In genomic region chr2:9182127-9182526, GRCm38 (mm10) we compare ENCODE assay signal across 20 mouse cellular contexts.
DNase-seq lines count a peak whose midpoint lies in the region; ATAC-seq and TF ChIP-seq lines count a peak whose summit lies in the region.
"Had no signal": no experiment of that assay in that cellular context is flagged by ENCODE, and none has a peak within 500 bp of the region (broad histone marks: within the 10 kb centered on the region; RNA-seq: fewer than 3 reads in every experiment).

No protein-coding gene starts in this region.

- TF ChIP-seq CTCF in kidney, postnatal 0 days (IDR thresholded peaks at IDR 0.05; ENCODE audit: low read depth): no peak

- H3K9me3 ChIP-seq in heart, embryonic 12.5 days (replicated peaks): no peaks in the 10 kb centered on the region
- no peaks in the 10 kb centered on the region for H3K9me3 ChIP-seq in kidney, postnatal 0 days (replicated peaks; ENCODE audit: low read length)
- H3K9me3 ChIP-seq in kidney, embryonic 16.5 days (ENCODE audit: low read length): no peaks in the 10 kb centered on the region
- H3K9me3 ChIP-seq: G1E; hindbrain, embryonic 13.5 days; liver, embryonic 13.5 days; neural tube, embryonic 12.5 days had no signal

- no peaks in the 10 kb centered on the region for H3K27me3 ChIP-seq in heart, embryonic 12.5 days (replicated peaks)
- no peaks in the 10 kb centered on the region for H3K27me3 ChIP-seq in kidney, postnatal 0 days (ENCODE audit: insufficient read depth, low read length)
- H3K27me3 ChIP-seq in kidney, embryonic 16.5 days (ENCODE audit: insufficient read depth, low read length): no peaks in the 10 kb centered on the region
- H3K27me3 ChIP-seq: hindbrain, embryonic 13.5 days; liver, embryonic 13.5 days; neural tube, embryonic 12.5 days had no signal

- H3K27ac ChIP-seq in heart, embryonic 12.5 days (ENCODE audit: poor library complexity, severe bottlenecking): no peak overlapping the region
- H3K27ac ChIP-seq in kidney, postnatal 0 days: no peak overlapping the region
- no peak overlapping the region for H3K27ac ChIP-seq in kidney, embryonic 16.5 days (ENCODE audit: low read length)
- H3K27ac ChIP-seq: hindbrain, embryonic 13.5 days; left cerebral cortex, adult 2 months; liver, embryonic 13.5 days; neural tube, embryonic 12.5 days had no signal

- no peaks in the 10 kb centered on the region for H3K36me3 ChIP-seq in heart, embryonic 12.5 days
- no peaks in the 10 kb centered on the region for H3K36me3 ChIP-seq in kidney, postnatal 0 days (ENCODE audit: insufficient read depth, low read length)
- no peaks in the 10 kb centered on the region for H3K36me3 ChIP-seq in kidney, embryonic 16.5 days (ENCODE audit: insufficient read depth, low read length)
- H3K36me3 ChIP-seq: G1E; hindbrain, embryonic 13.5 days; liver, embryonic 13.5 days; neural tube, embryonic 12.5 days had no signal

- 30% methylated on average over 5 of the region's 5 CpGs for WGBS in heart, embryonic 12.5 days
- 57% methylated on average over 5 of the region's 5 CpGs for WGBS in kidney, postnatal 0 days
- WGBS in kidney, embryonic 16.5 days: 60% methylated on average over 5 of the region's 5 CpGs

- intact Hi-C loops in heart, postnatal 36 days (cut with DNase I): no loop called here

- H3K4me2 ChIP-seq in heart, embryonic 12.5 days: no peak overlapping the region
- no peak overlapping the region for H3K4me2 ChIP-seq in kidney, postnatal 0 days (ENCODE audit: low read length)
- no peak overlapping the region for H3K4me2 ChIP-seq in kidney, embryonic 16.5 days (replicated peaks; ENCODE audit: low read depth, low read length)
- H3K4me2 ChIP-seq: hindbrain, embryonic 13.5 days; liver, embryonic 13.5 days; midbrain, embryonic 11.5 days; neural tube, embryonic 12.5 days had no signal

- H3K4me3 ChIP-seq in heart, embryonic 12.5 days: no peak overlapping the region
- H3K4me3 ChIP-seq in kidney, postnatal 0 days (replicated peaks; ENCODE audit: low read depth, low read length): no peak overlapping the region
- no peak overlapping the region for H3K4me3 ChIP-seq in kidney, embryonic 16.5 days (ENCODE audit: low read length)
- H3K4me3 ChIP-seq: hindbrain, embryonic 13.5 days; left cerebral cortex, adult 2 months; liver, embryonic 13.5 days; neural tube, embryonic 12.5 days had no signal

- no peak for DNase-seq in heart, postnatal 36 days
- peak; percentile 10 for DNase-seq in kidney, postnatal 0 days (ENCODE audit: low spot score)
- peak; percentile 5 to 19 for DNase-seq in lung, postnatal 4 days
- DNase-seq in lung, postnatal 14 days: no peak
- peak; percentile 3 for DNase-seq in skeletal muscle tissue, adult 2 months (ENCODE audit: low read depth, low spot score)
- DNase-seq: adrenal gland, postnatal 10 days; cerebellum, postnatal 25 days; kidney, adult 8-10 months; layer of hippocampus, adult 9-11 months; liver, embryonic 13.5 days; right cerebral cortex, adult 18-20 months had no signal

- 0 out of 2 replicates have a peak, but pooled peaks cover 2% of the 10 kb centered on the region for H3K4me1 ChIP-seq in heart, embryonic 12.5 days (replicated peaks)
- no peaks in the 10 kb centered on the region for H3K4me1 ChIP-seq in kidney, postnatal 0 days (replicated peaks; ENCODE audit: insufficient read depth, low read length)
- no peaks in the 10 kb centered on the region for H3K4me1 ChIP-seq in kidney, embryonic 16.5 days (ENCODE audit: insufficient read depth, low read length)
- H3K4me1 ChIP-seq: hindbrain, embryonic 13.5 days; liver, embryonic 13.5 days; neural tube, embryonic 12.5 days had no signal

- peak; percentile 77 for ATAC-seq in heart, embryonic 12.5 days (ENCODE audit: insufficient number of reproducible peaks, low FRiP score)
- ATAC-seq in kidney, postnatal 0 days (replicated peaks; ENCODE audit: low FRiP score, low read depth): no peak
- ATAC-seq in kidney, embryonic 16.5 days (ENCODE audit: low FRiP score, low TSS enrichment): no peak
- ATAC-seq: activated CD4-positive, CD25-positive, alpha-beta regulatory T cell, adult 4 months; inflammation-experienced regulatory T-cells, adult 6 months had no signal

- H3K9ac ChIP-seq in heart, embryonic 12.5 days: no peak overlapping the region
- H3K9ac ChIP-seq in kidney, postnatal 0 days (ENCODE audit: low read depth, low read length): no peak overlapping the region
- H3K9ac ChIP-seq in kidney, embryonic 16.5 days (replicated peaks; ENCODE audit: low read length): no peak overlapping the region
- H3K9ac ChIP-seq: hindbrain, embryonic 13.5 days; liver, embryonic 13.5 days; neural tube, embryonic 12.5 days had no signal

Comparison
In these comparisons a context has a peak if more than half of its experiments do, and no peak if none do; other contexts are left out.
1. DNase-seq: peak in kidney, postnatal 0 days (single experiment), lung, postnatal 4 days (2 of 2) and skeletal muscle tissue, adult 2 months (single experiment); none in heart, postnatal 36 days (0 of 2) and lung, postnatal 14 days (single experiment).